Mouse (Mus musculus): ENCODE data around the gene Irak1bp1. TPM values are rescaled to one million over a fixed set of nuclear protein-coding genes. Genes with fewer than 3 reads are reported as not detected.

The Irak1bp1 gene
- polyA plus RNA-seq, 1 experiment: 17.4 TPM

DNA sequence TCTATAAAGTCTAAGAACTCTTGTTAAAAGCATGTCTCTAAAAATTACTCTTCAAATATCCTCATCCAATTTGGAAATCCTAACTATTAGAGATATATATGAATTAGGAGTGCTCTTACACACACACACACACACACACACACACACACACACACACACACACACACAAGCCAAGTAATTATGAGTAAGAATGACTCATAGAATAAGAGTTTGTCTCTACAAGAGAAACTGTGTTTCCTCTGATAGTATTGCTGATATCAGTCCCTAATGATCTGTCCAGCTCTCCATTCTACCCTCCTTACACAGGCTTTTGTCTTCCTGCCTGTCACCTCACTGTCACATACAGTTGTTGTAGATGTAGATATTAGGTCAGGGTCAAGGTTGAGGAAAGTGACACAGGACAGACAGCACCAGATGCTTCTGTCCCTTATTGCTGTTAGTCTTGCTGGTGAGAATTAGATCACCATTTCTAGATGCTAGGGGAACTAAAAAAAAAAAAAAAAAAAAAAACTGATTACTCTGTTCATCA lies 14.0 kb upstream of the Irak1bp1 start:
- Histone ChIP-seq H3K27ac (ENCODE audit: insufficient read depth, low read length) (no peak overlapping the region), H3K4me1 (ENCODE audit: control insufficient read depth, insufficient read depth, low read length) (no peaks in the 10 kb centered on the region), H3K27me3 (ENCODE audit: control insufficient read depth, insufficient read depth, low read length) (no peaks in the 10 kb centered on the region), H3K4me3 (replicated peaks; ENCODE audit: insufficient read depth, low read depth, low read length) (no peak overlapping the region)
- TF ChIP-seq CTCF (IDR thresholded peaks at IDR 0.05; ENCODE audit: borderline replicate concordance, insufficient read depth, low read depth, low read length): no peak
- no peak for TF ChIP-seq POLR2A (IDR thresholded peaks at IDR 0.05; ENCODE audit: borderline replicate concordance, insufficient read depth, low read length)
- DNase-seq: no peak

DNA sequence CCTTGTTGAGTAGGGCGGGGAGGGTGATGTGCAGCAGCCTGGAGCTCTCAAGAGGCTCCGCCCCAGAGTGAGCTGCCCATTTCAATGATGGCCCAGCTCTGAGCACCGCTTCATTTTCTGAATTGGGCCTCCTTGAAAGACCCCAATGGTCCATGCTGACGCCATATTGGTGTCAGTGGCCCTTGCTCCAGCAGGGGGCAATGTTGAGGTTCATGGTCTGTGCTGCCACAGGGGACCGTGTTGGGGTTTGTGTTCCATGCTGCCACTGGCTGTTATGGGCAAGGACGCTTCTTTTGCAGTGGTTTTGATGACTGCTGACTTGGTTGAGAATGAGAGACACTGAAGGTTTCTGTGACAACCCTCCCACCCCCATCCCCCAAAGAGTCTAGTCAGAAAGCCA lies 2.9 kb upstream of the Irak1bp1 start:
- 97% methylated on average over 6 of the region's 6 CpGs for WGBS
- no peak for DNase-seq
- H3K27me3 ChIP-seq (ENCODE audit: control insufficient read depth, insufficient read depth, low read length): no peaks in the 10 kb centered on the region
- TF ChIP-seq CTCF (IDR thresholded peaks at IDR 0.05; ENCODE audit: borderline replicate concordance, insufficient read depth, low read depth, low read length) (no peak), POLR2A (IDR thresholded peaks at IDR 0.05; ENCODE audit: borderline replicate concordance, insufficient read depth, low read length) (no peak)
- no peak overlapping the region for H3K27ac ChIP-seq (ENCODE audit: insufficient read depth, low read length)
- H3K4me1 ChIP-seq (ENCODE audit: control insufficient read depth, insufficient read depth, low read length): no peaks in the 10 kb centered on the region
- no peak overlapping the region for H3K4me3 ChIP-seq (replicated peaks; ENCODE audit: insufficient read depth, low read depth, low read length)

- Histone ChIP-seq H3K4me1 (ENCODE audit: control insufficient read depth, insufficient read depth, low read length) (no peaks in the 10 kb centered on the region), H3K27me3 (ENCODE audit: control insufficient read depth, insufficient read depth, low read length) (no peaks in the 10 kb centered on the region), H3K4me3 (replicated peaks; ENCODE audit: insufficient read depth, low read depth, low read length) (peak overlapping the region; percentile 93), H3K27ac (ENCODE audit: insufficient read depth, low read length) (peak overlapping the region; percentile 56)
- DNase-seq: peak; percentile 91 to 92
- no peak for TF ChIP-seq CTCF (IDR thresholded peaks at IDR 0.05; ENCODE audit: borderline replicate concordance, insufficient read depth, low read depth, low read length)
- peak; percentile 57; the same call in 1 of the 2 replicates for TF ChIP-seq POLR2A (IDR thresholded peaks at IDR 0.05; ENCODE audit: borderline replicate concordance, insufficient read depth, low read length)
- WGBS: under 1% methylated on average over 65 of the region's 65 CpGs
These were observed 522 bp downstream of the Irak1bp1 start for GRCm38 (mm10) chr9:82829693-82830430.

DNA sequence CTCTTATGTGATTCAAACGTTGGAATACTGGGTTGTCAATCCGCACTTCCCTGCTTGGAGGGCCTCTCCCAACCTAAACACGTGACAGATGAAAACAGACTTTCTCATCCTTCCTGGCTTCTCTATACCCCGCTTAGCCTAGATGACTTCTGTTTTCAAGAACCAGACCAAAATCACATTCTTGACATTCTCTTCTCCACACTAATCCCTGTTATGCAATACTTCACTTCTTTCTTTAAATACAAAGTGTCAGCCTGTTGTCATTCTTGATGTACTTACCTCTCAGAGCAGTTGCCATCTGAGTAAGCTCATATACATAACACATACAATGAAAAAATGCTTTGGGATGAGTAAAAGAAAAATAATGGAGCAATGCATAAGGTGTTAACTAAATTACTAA lies 2.6 kb downstream of the Irak1bp1 start:
- WGBS: 61% methylated on average over 4 of the region's 4 CpGs
- Histone ChIP-seq H3K27me3 (ENCODE audit: control insufficient read depth, insufficient read depth, low read length) (no peaks in the 10 kb centered on the region), H3K27ac (ENCODE audit: insufficient read depth, low read length) (no peak overlapping the region), H3K4me1 (ENCODE audit: control insufficient read depth, insufficient read depth, low read length) (no peaks in the 10 kb centered on the region), H3K4me3 (replicated peaks; ENCODE audit: insufficient read depth, low read depth, low read length) (no peak overlapping the region)
- DNase-seq: no peak
- TF ChIP-seq CTCF (IDR thresholded peaks at IDR 0.05; ENCODE audit: borderline replicate concordance, insufficient read depth, low read depth, low read length) (no peak), POLR2A (IDR thresholded peaks at IDR 0.05; ENCODE audit: borderline replicate concordance, insufficient read depth, low read length) (no peak)

DNA sequence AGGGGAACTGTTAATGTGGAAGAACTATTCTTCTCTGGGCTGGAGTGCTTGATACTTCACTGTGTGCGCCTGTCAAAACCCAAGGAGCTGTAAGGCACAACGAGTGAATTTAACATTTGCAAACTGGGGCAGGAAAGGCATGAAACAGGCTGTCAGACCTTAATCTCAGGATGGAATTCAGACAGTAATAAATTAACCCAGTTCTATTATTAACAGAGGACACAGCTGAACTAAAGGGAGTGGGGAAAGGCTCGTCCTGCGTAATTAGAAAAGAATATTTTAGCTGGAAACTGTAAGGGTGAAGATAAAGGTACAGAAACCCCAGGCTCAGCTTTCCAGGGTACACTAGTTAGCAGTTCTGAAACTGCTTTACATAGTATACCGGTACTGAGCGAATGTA lies 6.6 kb downstream of the Irak1bp1 start:
- WGBS: 84% methylated on average over 6 of the region's 6 CpGs

GRCm38 (mm10) chr9:82842671-82843070 lies 13.3 kb downstream of the Irak1bp1 start:
- WGBS: 88% methylated on average over 4 of the region's 4 CpGs

More for the DNA sequence above, 6.6 kb downstream of the Irak1bp1 start:
- TF ChIP-seq POLR2A (IDR thresholded peaks at IDR 0.05; ENCODE audit: borderline replicate concordance, insufficient read depth, low read length) (no peak), CTCF (IDR thresholded peaks at IDR 0.05; ENCODE audit: borderline replicate concordance, insufficient read depth, low read depth, low read length) (no peak)
- no peak for DNase-seq
- no peak overlapping the region for H3K27ac ChIP-seq (ENCODE audit: insufficient read depth, low read length)
- H3K27me3 ChIP-seq (ENCODE audit: control insufficient read depth, insufficient read depth, low read length): no peaks in the 10 kb centered on the region
- no peak overlapping the region for H3K4me3 ChIP-seq (replicated peaks; ENCODE audit: insufficient read depth, low read depth, low read length)
- H3K4me1 ChIP-seq (ENCODE audit: control insufficient read depth, insufficient read depth, low read length): no peaks in the 10 kb centered on the region

DNA sequence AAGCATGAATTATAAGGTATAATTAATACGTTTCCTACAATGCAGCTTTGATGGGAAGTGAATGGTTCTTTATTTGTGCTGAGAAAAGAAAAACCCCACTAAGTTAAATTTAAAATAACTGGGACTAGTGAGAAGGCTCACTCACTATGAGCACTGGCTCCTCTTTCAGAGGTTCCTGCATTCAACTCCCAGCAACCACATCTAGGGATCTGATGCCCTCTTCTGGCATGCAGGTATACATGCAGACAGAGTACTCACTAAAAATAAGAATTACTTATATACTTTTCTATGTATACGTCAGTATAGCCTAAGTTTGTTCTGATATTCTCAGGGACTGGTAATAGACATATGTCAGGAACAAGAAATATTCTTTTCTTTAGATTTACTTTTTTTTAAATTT lies 24.7 kb downstream of the Irak1bp1 start:
- H3K4me1 ChIP-seq (ENCODE audit: control insufficient read depth, insufficient read depth, low read length): no peaks in the 10 kb centered on the region
- no peak overlapping the region for H3K27ac ChIP-seq (ENCODE audit: insufficient read depth, low read length)
- DNase-seq: no peak
- no peaks in the 10 kb centered on the region for H3K27me3 ChIP-seq (ENCODE audit: control insufficient read depth, insufficient read depth, low read length)
- 64% methylated on average over 2 of the region's 2 CpGs for WGBS
- H3K4me3 ChIP-seq (replicated peaks; ENCODE audit: insufficient read depth, low read depth, low read length): no peak overlapping the region
- TF ChIP-seq POLR2A (IDR thresholded peaks at IDR 0.05; ENCODE audit: borderline replicate concordance, insufficient read depth, low read length) (no peak), CTCF (IDR thresholded peaks at IDR 0.05; ENCODE audit: borderline replicate concordance, insufficient read depth, low read depth, low read length) (no peak)

More at GRCm38 (mm10) chr9:82842671-82843070, 13.3 kb downstream of the Irak1bp1 start:
- Histone ChIP-seq H3K27me3 (ENCODE audit: control insufficient read depth, insufficient read depth, low read length) (no peaks in the 10 kb centered on the region), H3K4me1 (ENCODE audit: control insufficient read depth, insufficient read depth, low read length) (no peaks in the 10 kb centered on the region), H3K27ac (ENCODE audit: insufficient read depth, low read length) (no peak overlapping the region), H3K4me3 (replicated peaks; ENCODE audit: insufficient read depth, low read depth, low read length) (no peak overlapping the region)
- TF ChIP-seq CTCF (IDR thresholded peaks at IDR 0.05; ENCODE audit: borderline replicate concordance, insufficient read depth, low read depth, low read length) (no peak), POLR2A (IDR thresholded peaks at IDR 0.05; ENCODE audit: borderline replicate concordance, insufficient read depth, low read length) (no peak)
- DNase-seq: no peak

Measured in cerebellum, adult 2 months (tissue).